Mouse (Mus musculus): ENCODE measurements around the gene R3hdm1.
"Not testable (repeated sequence)": the region's sequence is repeated elsewhere in the genome, so short reads cannot be mapped to it uniquely, and the experiment has no call there.

R3hdm1 gene

GRCm38 (mm10) chr1:128120913-128121627 is 18.0 kb downstream of the R3hdm1 start:
- in situ Hi-C loops (cut with MboI, MseI): no loop called here

GRCm38 (mm10) chr1:128136222-128136621 is 33.1 kb downstream of the R3hdm1 start:
- in situ Hi-C loops (cut with MboI, MseI): not testable (repeated sequence)

- in situ Hi-C loops (cut with MboI, MseI): no loop called here
Observed at GRCm38 (mm10) chr1:128141039-128141438, 37.9 kb downstream of the R3hdm1 start.

- in situ Hi-C loops (cut with MboI, MseI): no loop called here
Observed at GRCm38 (mm10) chr1:128141737-128142136, 38.6 kb downstream of the R3hdm1 start.

- in situ Hi-C loops (cut with MboI, MseI): no loop called here
Observed at GRCm38 (mm10) chr1:128166956-128167355, 63.9 kb downstream of the R3hdm1 start.

GRCm38 (mm10) chr1:128170104-128170503 is 67.0 kb downstream of the R3hdm1 start:
- in situ Hi-C loops (cut with MboI, MseI): no loop called here

GRCm38 (mm10) chr1:128191426-128191825 is 88.3 kb downstream of the R3hdm1 start:
- in situ Hi-C loops (cut with MboI, MseI): no loop called here

- in situ Hi-C loops (cut with MboI, MseI): no loop called here
Observed at GRCm38 (mm10) chr1:128192369-128192768, 89.3 kb downstream of the R3hdm1 start.

GRCm38 (mm10) chr1:128194011-128194410 is 90.9 kb downstream of the R3hdm1 start:
- in situ Hi-C loops (cut with MboI, MseI): no loop called here

- in situ Hi-C loops (cut with MboI, MseI): loop anchor here (5.0 kb wide), 1 partner anchor 690 kb away; no protein-coding TSS in a partner anchor
Observed at GRCm38 (mm10) chr1:128197353-128197752, 94.3 kb downstream of the R3hdm1 start.

GRCm38 (mm10) chr1:128213261-128213660 is 110.2 kb downstream of the R3hdm1 start:
- in situ Hi-C loops (cut with MboI, MseI): no loop called here

GRCm38 (mm10) chr1:128221886-128222285 is 118.8 kb downstream of the R3hdm1 start:
- in situ Hi-C loops (cut with MboI, MseI): no loop called here

GRCm38 (mm10) chr1:128223304-128223703 is 120.2 kb downstream of the R3hdm1 start:
- in situ Hi-C loops (cut with MboI, MseI): no loop called here

GRCm38 (mm10) chr1:128235181-128235580 is 132.1 kb downstream of the R3hdm1 start:
- in situ Hi-C loops (cut with MboI, MseI): no loop called here

GRCm38 (mm10) chr1:128243627-128243995 is 140.5 kb downstream of the R3hdm1 start, which contains the start of gene Ubxn4:
TSS of gene Ubxn4 (plus strand) at chr1:128243964.
- in situ Hi-C loops (cut with MboI, MseI): no loop called here

- in situ Hi-C loops (cut with MboI, MseI): no loop called here
Observed at GRCm38 (mm10) chr1:128243996-128244726, 141.1 kb downstream of the R3hdm1 start.

- in situ Hi-C loops (cut with MboI, MseI): no loop called here
Observed at GRCm38 (mm10) chr1:128244727-128245355, 141.7 kb downstream of the R3hdm1 start.

- in situ Hi-C loops (cut with MboI, MseI): loop anchor here (5.0 kb wide), 1 partner anchor 65 kb away; no protein-coding TSS in a partner anchor
Observed at GRCm38 (mm10) chr1:128267061-128267460, 164.0 kb downstream of the R3hdm1 start.

GRCm38 (mm10) chr1:128270731-128271130 is 167.6 kb downstream of the R3hdm1 start:
- in situ Hi-C loops (cut with MboI, MseI): loop anchor here (10.0 kb wide), 1 partner anchor 574 kb away; no protein-coding TSS in a partner anchor

GRCm38 (mm10) chr1:128275908-128276307 is 172.8 kb downstream of the R3hdm1 start:
- in situ Hi-C loops (cut with MboI, MseI): loop anchor here (10.0 kb wide), 1 partner anchor 569 kb away; no protein-coding TSS in a partner anchor

- in situ Hi-C loops (cut with MboI, MseI): loop anchor here (10.0 kb wide), 1 partner anchor 566 kb away; no protein-coding TSS in a partner anchor
Observed at GRCm38 (mm10) chr1:128278563-128278962, 175.5 kb downstream of the R3hdm1 start.

GRCm38 (mm10) chr1:128281753-128282152 is 178.7 kb downstream of the R3hdm1 start:
- in situ Hi-C loops (cut with MboI, MseI): no loop called here

All from regulatory T cell (primary cell).